Mouse (Mus musculus): ENCODE measurements around the gene Necab3.

DNA sequence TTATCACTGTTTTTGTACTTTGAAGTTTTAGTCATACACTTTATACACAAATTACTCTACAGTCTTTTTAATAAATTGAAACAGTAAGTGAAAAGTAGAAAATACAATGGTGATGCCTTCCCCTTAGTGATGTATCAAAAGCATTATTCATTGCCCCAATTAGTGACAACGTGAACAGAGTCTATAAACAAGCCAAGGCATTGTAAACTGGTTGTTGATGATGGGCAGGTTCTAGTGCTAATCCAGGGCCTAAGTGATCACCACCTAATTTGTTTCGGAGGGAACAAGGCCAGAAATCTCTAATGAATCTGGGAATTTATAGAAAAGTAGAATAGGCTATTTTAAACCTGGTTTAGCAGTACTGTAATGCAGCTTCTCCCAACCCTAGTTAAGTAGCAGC lies 51.6 kb downstream of the Necab3 start:
- TF ChIP-seq CTCF (IDR thresholded peaks at IDR 0.05; ENCODE audit: low read depth, low read length): no peak
- no peak for TF ChIP-seq POLR2A (IDR thresholded peaks at IDR 0.05; ENCODE audit: borderline replicate concordance, low read depth, low read length)

Measured in bone marrow macrophage, adult 2 months (primary cell).